In the genomic region with DNA sequence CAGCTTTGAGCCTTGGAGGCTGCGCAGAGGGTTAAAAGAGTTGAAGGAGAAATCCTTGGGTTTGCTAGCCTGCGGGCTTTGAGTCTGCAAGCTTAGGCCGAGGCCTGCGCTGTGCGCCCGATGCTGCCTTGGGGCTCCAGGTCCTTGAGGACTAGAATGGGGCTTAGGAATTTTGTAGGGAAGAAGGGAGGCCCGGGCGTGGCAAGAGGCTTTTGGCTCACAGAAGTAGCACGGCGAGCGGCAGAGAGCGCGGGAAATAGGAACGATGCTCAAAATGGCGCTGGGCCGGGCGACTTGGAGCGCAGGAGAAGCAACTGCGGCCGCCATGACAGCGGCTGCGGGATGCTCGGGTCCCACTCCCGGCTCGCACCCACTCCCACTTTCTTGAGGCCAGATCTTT, we compare ENCODE assay signal across 9 mouse cellular contexts. TPM values are rescaled to one million over a fixed set of nuclear protein-coding genes. Genes with fewer than 3 reads are reported as not detected.
DNase-seq lines count a peak whose midpoint lies in the region; ATAC-seq and TF ChIP-seq lines count a peak whose summit lies in the region.
"Had no signal": no experiment of that assay in that cellular context is flagged by ENCODE, and none has a peak within 500 bp of the region (broad histone marks: within the 10 kb centered on the region; RNA-seq: fewer than 3 reads in every experiment).

No protein-coding gene starts in this region.

- no peaks in the 10 kb centered on the region for H3K36me3 ChIP-seq in midbrain, embryonic 11.5 days (ENCODE audit: control insufficient read depth, insufficient read depth, low read length)
- H3K36me3 ChIP-seq in midbrain, postnatal 0 days (ENCODE audit: insufficient read depth, low read length): no peaks in the 10 kb centered on the region
- H3K36me3 ChIP-seq in forebrain, embryonic 13.5 days (ENCODE audit: poor library complexity, severe bottlenecking): no peaks in the 10 kb centered on the region
- peaks cover 7% of the 10 kb centered on the region; the same call in 1 of the 2 replicates for H3K36me3 ChIP-seq in kidney, embryonic 14.5 days (ENCODE audit: control insufficient read depth, insufficient read depth, low read length)
- H3K36me3 ChIP-seq in neural tube, embryonic 12.5 days: peaks cover 9% of the 10 kb centered on the region

- H3K9ac ChIP-seq in midbrain, embryonic 11.5 days (ENCODE audit: low read length): no peak overlapping the region
- no peak overlapping the region for H3K9ac ChIP-seq in midbrain, postnatal 0 days (replicated peaks; ENCODE audit: low read length, poor library complexity, severe bottlenecking)
- H3K9ac ChIP-seq in forebrain, embryonic 13.5 days: no peak overlapping the region
- peak overlapping the region; percentile 100 for H3K9ac ChIP-seq in kidney, embryonic 14.5 days (ENCODE audit: low read depth, low read length)
- H3K9ac ChIP-seq in neural tube, embryonic 12.5 days: peak overlapping the region; percentile 100

- H3K27me3 ChIP-seq in midbrain, embryonic 11.5 days (ENCODE audit: control insufficient read depth, insufficient read depth, low read length): peaks cover 92% of the 10 kb centered on the region
- peaks cover 77% of the 10 kb centered on the region for H3K27me3 ChIP-seq in midbrain, postnatal 0 days (ENCODE audit: insufficient read depth, low read length)
- peaks cover 96% of the 10 kb centered on the region for H3K27me3 ChIP-seq in forebrain, embryonic 13.5 days
- H3K27me3 ChIP-seq in kidney, embryonic 14.5 days (ENCODE audit: control insufficient read depth, insufficient read depth, low read length): no peaks in the 10 kb centered on the region
- H3K27me3 ChIP-seq in neural tube, embryonic 12.5 days (replicated peaks): no peaks in the 10 kb centered on the region

- no peak for TF ChIP-seq CTCF in midbrain, postnatal 0 days (IDR thresholded peaks at IDR 0.05)

- H3K4me2 ChIP-seq in midbrain, embryonic 11.5 days: peak overlapping the region; percentile 29
- H3K4me2 ChIP-seq in midbrain, postnatal 0 days (ENCODE audit: low read depth, low read length, poor library complexity, severe bottlenecking): no peak overlapping the region
- peak overlapping the region; percentile 43 for H3K4me2 ChIP-seq in forebrain, embryonic 13.5 days
- H3K4me2 ChIP-seq in kidney, embryonic 14.5 days (replicated peaks; ENCODE audit: low read depth, low read length): peak overlapping the region; percentile 91
- H3K4me2 ChIP-seq in neural tube, embryonic 12.5 days (replicated peaks): peak overlapping the region; percentile 93

- no peaks in the 10 kb centered on the region for H3K9me3 ChIP-seq in midbrain, embryonic 11.5 days (ENCODE audit: control insufficient read depth, low read length)
- H3K9me3 ChIP-seq in midbrain, postnatal 0 days (ENCODE audit: low read length): 0 out of 2 replicates have a peak, but pooled peaks cover under 1% of the 10 kb centered on the region
- no peaks in the 10 kb centered on the region for H3K9me3 ChIP-seq in forebrain, embryonic 13.5 days (replicated peaks)
- no peaks in the 10 kb centered on the region for H3K9me3 ChIP-seq in kidney, embryonic 14.5 days (ENCODE audit: control insufficient read depth, low read length)
- no peaks in the 10 kb centered on the region for H3K9me3 ChIP-seq in neural tube, embryonic 12.5 days

- H3K27ac ChIP-seq in midbrain, embryonic 11.5 days (ENCODE audit: low read depth, low read length): no peak overlapping the region
- no peak overlapping the region for H3K27ac ChIP-seq in midbrain, postnatal 0 days (ENCODE audit: low read depth, low read length)
- H3K27ac ChIP-seq in forebrain, embryonic 13.5 days: no peak overlapping the region
- peak overlapping the region; percentile 99 for H3K27ac ChIP-seq in kidney, embryonic 14.5 days (ENCODE audit: low read depth, low read length)
- peak overlapping the region; percentile 97 for H3K27ac ChIP-seq in neural tube, embryonic 12.5 days

- no peaks in the 10 kb centered on the region for H3K4me1 ChIP-seq in midbrain, embryonic 11.5 days (ENCODE audit: control insufficient read depth, insufficient read depth, low read length)
- H3K4me1 ChIP-seq in midbrain, postnatal 0 days (ENCODE audit: insufficient read depth, low read length): no peaks in the 10 kb centered on the region
- peaks cover 8% of the 10 kb centered on the region; the same call in 1 of the 2 replicates for H3K4me1 ChIP-seq in forebrain, embryonic 13.5 days
- H3K4me1 ChIP-seq in kidney, embryonic 14.5 days (ENCODE audit: control insufficient read depth, insufficient read depth, low read length): peaks cover 24% of the 10 kb centered on the region
- peaks cover 27% of the 10 kb centered on the region for H3K4me1 ChIP-seq in neural tube, embryonic 12.5 days

- ATAC-seq in midbrain, embryonic 11.5 days (ENCODE audit: low FRiP score): no peak
- no peak for ATAC-seq in midbrain, postnatal 0 days (ENCODE audit: low FRiP score)
- ATAC-seq in forebrain, embryonic 13.5 days: no peak
- no peak for ATAC-seq in kidney, embryonic 14.5 days (ENCODE audit: low FRiP score, low TSS enrichment)
- ATAC-seq in neural tube, embryonic 12.5 days (ENCODE audit: low FRiP score, low read depth): no peak

- peak overlapping the region; percentile 9; the same call in 1 of the 2 replicates for H3K4me3 ChIP-seq in midbrain, embryonic 11.5 days (ENCODE audit: low read depth, low read length)
- H3K4me3 ChIP-seq in midbrain, postnatal 0 days (ENCODE audit: low read depth, low read length): no peak overlapping the region
- H3K4me3 ChIP-seq in forebrain, embryonic 13.5 days: peak overlapping the region; percentile 18
- peak overlapping the region; percentile 94 for H3K4me3 ChIP-seq in kidney, embryonic 14.5 days (ENCODE audit: low read length)
- peak overlapping the region; percentile 99 for H3K4me3 ChIP-seq in neural tube, embryonic 12.5 days

- peak; percentile 97 for DNase-seq in midbrain, embryonic 11.5 days (ENCODE audit: low spot score, missing footprints)
- no peak for DNase-seq in midbrain, postnatal 0 days (ENCODE audit: low spot score)
- DNase-seq in thymus, postnatal 4 days: no peak
- DNase-seq in spleen, postnatal 4 days (ENCODE audit: low spot score in 2 of 2): no peak
- no peak for DNase-seq in cerebellum, adult 11-12 months

- under 1% methylated on average over 25 of the region's 25 CpGs for WGBS in midbrain, embryonic 11.5 days
- 1% methylated on average over 25 of the region's 25 CpGs for WGBS in midbrain, postnatal 0 days
- WGBS in forebrain, embryonic 13.5 days: under 1% methylated on average over 25 of the region's 25 CpGs
- under 1% methylated on average over 25 of the region's 25 CpGs for WGBS in kidney, embryonic 14.5 days
- under 1% methylated on average over 25 of the region's 25 CpGs for WGBS in neural tube, embryonic 12.5 days

RNA-seq across cellular contexts. Expression of a gene that starts 4.1 kb away (rescaled TPM):
- not detected in 2 replicates for polyA plus RNA-seq in midbrain, embryonic 11.5 days (2014; fragmentation: Nextera tagmentation; extraction: Ambion mirVana)
- total RNA-seq in midbrain, postnatal 0 days (2014; rRNA removed): 0.52 and 1.2 TPM in 2 replicates
- polyA plus RNA-seq in midbrain, postnatal 0 days (2015; fragmentation: Nextera tagmentation; extraction: Ambion mirVana): not detected in 2 replicates
- polyA plus RNA-seq in forebrain, embryonic 13.5 days (2015; fragmentation: Nextera tagmentation; extraction: Ambion mirVana): not detected in 2 replicates
- 49.9 and 67.2 TPM in 2 replicates for polyA plus RNA-seq in kidney, embryonic 14.5 days (2014; fragmentation: Nextera tagmentation; extraction: Ambion mirVana)
- polyA plus RNA-seq in neural tube, embryonic 12.5 days (2016; fragmentation: Nextera tagmentation; extraction: Ambion mirVana): 109 and 119 TPM in 2 replicates

RNA-seq across cellular contexts. Expression of a gene that starts 11.2 kb away (rescaled TPM):
- polyA plus RNA-seq in midbrain, embryonic 11.5 days (2014; fragmentation: Nextera tagmentation; extraction: Ambion mirVana): not detected in 2 replicates
- not detected in 2 replicates for total RNA-seq in midbrain, postnatal 0 days (2014; rRNA removed)
- not detected in 2 replicates for polyA plus RNA-seq in midbrain, postnatal 0 days (2015; fragmentation: Nextera tagmentation; extraction: Ambion mirVana)
- not detected in 2 replicates for polyA plus RNA-seq in forebrain, embryonic 13.5 days (2015; fragmentation: Nextera tagmentation; extraction: Ambion mirVana)
- polyA plus RNA-seq in kidney, embryonic 14.5 days (2014; fragmentation: Nextera tagmentation; extraction: Ambion mirVana): 0.27 and 0.37 TPM in 2 replicates
- polyA plus RNA-seq in neural tube, embryonic 12.5 days (2016; fragmentation: Nextera tagmentation; extraction: Ambion mirVana): 8.1 and 8.8 TPM in 2 replicates
- polyA plus RNA-seq: large intestine, adult 2 months had no signal

RNA-seq across cellular contexts. Expression of a gene that starts 31.2 kb away (rescaled TPM):
- polyA plus RNA-seq in midbrain, embryonic 11.5 days (2014; fragmentation: Nextera tagmentation; extraction: Ambion mirVana): not detected in 2 replicates
- 0.94 and 9.2 TPM in 2 replicates for total RNA-seq in midbrain, postnatal 0 days (2014; rRNA removed)
- not detected in 2 replicates for polyA plus RNA-seq in midbrain, postnatal 0 days (2015; fragmentation: Nextera tagmentation; extraction: Ambion mirVana)
- polyA plus RNA-seq in forebrain, embryonic 13.5 days (2015; fragmentation: Nextera tagmentation; extraction: Ambion mirVana): not detected in 2 replicates
- polyA plus RNA-seq in kidney, embryonic 14.5 days (2014; fragmentation: Nextera tagmentation; extraction: Ambion mirVana): 8.2 and 8.6 TPM in 2 replicates
- 21.2 and 26.5 TPM in 2 replicates for polyA plus RNA-seq in neural tube, embryonic 12.5 days (2016; fragmentation: Nextera tagmentation; extraction: Ambion mirVana)

RNA-seq across cellular contexts. Expression of a gene that starts 36.3 kb away (rescaled TPM):
- polyA plus RNA-seq in midbrain, embryonic 11.5 days (2014; fragmentation: Nextera tagmentation; extraction: Ambion mirVana): not detected in 2 replicates
- total RNA-seq in midbrain, postnatal 0 days (2014; rRNA removed): 0.09 and 0.66 TPM in 2 replicates
- polyA plus RNA-seq in midbrain, postnatal 0 days (2015; fragmentation: Nextera tagmentation; extraction: Ambion mirVana): not detected in 2 replicates
- polyA plus RNA-seq in forebrain, embryonic 13.5 days (2015; fragmentation: Nextera tagmentation; extraction: Ambion mirVana): not detected in 2 replicates
- 4.2 and 8.6 TPM in 2 replicates for polyA plus RNA-seq in kidney, embryonic 14.5 days (2014; fragmentation: Nextera tagmentation; extraction: Ambion mirVana)
- 10.2 and 15.1 TPM in 2 replicates for polyA plus RNA-seq in neural tube, embryonic 12.5 days (2016; fragmentation: Nextera tagmentation; extraction: Ambion mirVana)

RNA-seq across cellular contexts. Expression of a gene that starts 51.2 kb away (rescaled TPM):
- not detected in 2 replicates for polyA plus RNA-seq in midbrain, embryonic 11.5 days (2014; fragmentation: Nextera tagmentation; extraction: Ambion mirVana)
- 1.5 TPM in 1 of 2 replicates, not detected in the other for total RNA-seq in midbrain, postnatal 0 days (2014; rRNA removed)
- not detected in 2 replicates for polyA plus RNA-seq in midbrain, postnatal 0 days (2015; fragmentation: Nextera tagmentation; extraction: Ambion mirVana)
- 0.09 TPM in 1 of 2 replicates, not detected in the other for polyA plus RNA-seq in forebrain, embryonic 13.5 days (2015; fragmentation: Nextera tagmentation; extraction: Ambion mirVana)
- polyA plus RNA-seq in kidney, embryonic 14.5 days (2014; fragmentation: Nextera tagmentation; extraction: Ambion mirVana): 22.1 and 24.3 TPM in 2 replicates
- polyA plus RNA-seq in neural tube, embryonic 12.5 days (2016; fragmentation: Nextera tagmentation; extraction: Ambion mirVana): 79.2 and 94.7 TPM in 2 replicates

Comparison
In these comparisons a context has a peak if more than half of its experiments do, and no peak if none do; other contexts are left out.
1. H3K27ac ChIP-seq: peak in kidney, embryonic 14.5 days (single experiment) and neural tube, embryonic 12.5 days (single experiment); none in midbrain, embryonic 11.5 days (single experiment), midbrain, postnatal 0 days (single experiment) and forebrain, embryonic 13.5 days (single experiment).
2. H3K9ac ChIP-seq: peak in kidney, embryonic 14.5 days (single experiment) and neural tube, embryonic 12.5 days (single experiment); none in midbrain, embryonic 11.5 days (single experiment), midbrain, postnatal 0 days (single experiment) and forebrain, embryonic 13.5 days (single experiment).
3. RNA of a gene that starts 4.1 kb away (polyA plus RNA-seq): 109 to 119 TPM in neural tube, embryonic 12.5 days and 49.9 to 67.2 TPM in kidney, embryonic 14.5 days; not detected in forebrain, embryonic 13.5 days, not detected in midbrain, postnatal 0 days and not detected in midbrain, embryonic 11.5 days; every median in the first group is over 10 times any median in the second.